ENCODE assay signal across 9 mouse cellular contexts in the genomic region with DNA sequence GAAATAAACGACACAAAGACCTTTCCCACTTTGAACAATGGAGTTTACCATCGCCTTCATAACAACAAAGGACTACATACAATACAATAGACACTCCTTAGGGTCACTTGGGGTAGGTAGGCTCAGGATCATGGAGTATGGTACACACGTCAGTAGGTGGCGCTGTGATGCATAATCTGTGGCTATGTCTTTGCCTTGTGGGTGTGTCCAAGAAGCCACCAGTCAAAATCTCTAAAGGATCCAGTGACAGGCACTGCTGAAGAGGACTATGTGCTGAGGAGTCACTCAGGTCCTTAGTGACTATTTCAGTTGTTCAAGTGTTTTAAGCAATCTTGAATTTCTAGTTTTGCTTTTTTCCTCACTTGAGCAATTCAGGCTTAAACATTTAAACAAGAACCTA.
DNase-seq lines count a peak whose midpoint lies in the region; ATAC-seq and TF ChIP-seq lines count a peak whose summit lies in the region.
"Had no signal": no experiment of that assay in that cellular context is flagged by ENCODE, and none has a peak within 500 bp of the region (broad histone marks: within the 10 kb centered on the region; RNA-seq: fewer than 3 reads in every experiment).

No protein-coding gene starts in this region.

- TF ChIP-seq CTCF in layer of hippocampus, adult 2 months (conservative IDR thresholded peaks at IDR 0.05): peak; percentile 80

- DNase-seq in layer of hippocampus, adult 2 months (ENCODE audit: low spot score in 2 of 2): peak in 1 of 2 experiments; percentile 34
- no peak for DNase-seq in layer of hippocampus, postnatal 10 days (ENCODE audit: low spot score in 2 of 2)
- DNase-seq in MEL-GATA-1-ER (ENCODE audit: extremely low read depth, low read depth): peak; percentile 41
- DNase-seq in c-Kit-positive CD71-negative TER-119-negative erythroid progenitor cells, embryonic 14.5 days (ENCODE audit: low read depth): peak; percentile 33
- DNase-seq in large intestine, adult 2 months (ENCODE audit: low read depth, low spot score): peak; percentile 18
- peak; percentile 26 for DNase-seq in thymus, postnatal 0 days (ENCODE audit: low spot score)

- H3K4me3 ChIP-seq in layer of hippocampus, adult 2 months: no peak overlapping the region
- no peak overlapping the region for H3K4me3 ChIP-seq in forebrain, embryonic 12.5 days (replicated peaks)
- H3K4me3 ChIP-seq: heart, embryonic 13.5 days; midbrain, embryonic 12.5 days had no signal

- no peaks in the 10 kb centered on the region for H3K9me3 ChIP-seq in forebrain, embryonic 12.5 days
- H3K9me3 ChIP-seq: heart, embryonic 13.5 days; midbrain, embryonic 12.5 days had no signal

- no peak overlapping the region for H3K9ac ChIP-seq in forebrain, embryonic 12.5 days
- H3K9ac ChIP-seq: heart, embryonic 13.5 days; midbrain, embryonic 12.5 days had no signal

- H3K27ac ChIP-seq in layer of hippocampus, adult 2 months: no peak overlapping the region
- no peak overlapping the region for H3K27ac ChIP-seq in forebrain, embryonic 12.5 days
- H3K27ac ChIP-seq: heart, embryonic 13.5 days; midbrain, embryonic 12.5 days had no signal

- WGBS in large intestine, adult 2 months: 64% methylated on average over 4 of the region's 4 CpGs
- WGBS in forebrain, embryonic 12.5 days: 61% methylated on average over 4 of the region's 4 CpGs

- H3K4me2 ChIP-seq in forebrain, embryonic 12.5 days: no peak overlapping the region
- H3K4me2 ChIP-seq: heart, embryonic 13.5 days; midbrain, embryonic 12.5 days had no signal

- ATAC-seq in forebrain, embryonic 12.5 days (ENCODE audit: low FRiP score): no peak

- no peaks in the 10 kb centered on the region for H3K4me1 ChIP-seq in forebrain, embryonic 12.5 days
- H3K4me1 ChIP-seq: heart, embryonic 13.5 days; midbrain, embryonic 12.5 days had no signal

- H3K36me3 ChIP-seq in forebrain, embryonic 12.5 days (replicated peaks): peaks cover 26% of the 10 kb centered on the region

- no peaks in the 10 kb centered on the region for H3K27me3 ChIP-seq in forebrain, embryonic 12.5 days
- H3K27me3 ChIP-seq: heart, embryonic 13.5 days; midbrain, embryonic 12.5 days had no signal

Comparison
In these comparisons a context has a peak if more than half of its experiments do, and no peak if none do; other contexts are left out.
1. DNase-seq: peak in MEL-GATA-1-ER (single experiment), c-Kit-positive CD71-negative TER-119-negative erythroid progenitor cells, embryonic 14.5 days (single experiment), large intestine, adult 2 months (single experiment) and thymus, postnatal 0 days (single experiment); none in layer of hippocampus, postnatal 10 days (0 of 2).